Mouse (Mus musculus): ENCODE data around the gene Ppil2.

DNA sequence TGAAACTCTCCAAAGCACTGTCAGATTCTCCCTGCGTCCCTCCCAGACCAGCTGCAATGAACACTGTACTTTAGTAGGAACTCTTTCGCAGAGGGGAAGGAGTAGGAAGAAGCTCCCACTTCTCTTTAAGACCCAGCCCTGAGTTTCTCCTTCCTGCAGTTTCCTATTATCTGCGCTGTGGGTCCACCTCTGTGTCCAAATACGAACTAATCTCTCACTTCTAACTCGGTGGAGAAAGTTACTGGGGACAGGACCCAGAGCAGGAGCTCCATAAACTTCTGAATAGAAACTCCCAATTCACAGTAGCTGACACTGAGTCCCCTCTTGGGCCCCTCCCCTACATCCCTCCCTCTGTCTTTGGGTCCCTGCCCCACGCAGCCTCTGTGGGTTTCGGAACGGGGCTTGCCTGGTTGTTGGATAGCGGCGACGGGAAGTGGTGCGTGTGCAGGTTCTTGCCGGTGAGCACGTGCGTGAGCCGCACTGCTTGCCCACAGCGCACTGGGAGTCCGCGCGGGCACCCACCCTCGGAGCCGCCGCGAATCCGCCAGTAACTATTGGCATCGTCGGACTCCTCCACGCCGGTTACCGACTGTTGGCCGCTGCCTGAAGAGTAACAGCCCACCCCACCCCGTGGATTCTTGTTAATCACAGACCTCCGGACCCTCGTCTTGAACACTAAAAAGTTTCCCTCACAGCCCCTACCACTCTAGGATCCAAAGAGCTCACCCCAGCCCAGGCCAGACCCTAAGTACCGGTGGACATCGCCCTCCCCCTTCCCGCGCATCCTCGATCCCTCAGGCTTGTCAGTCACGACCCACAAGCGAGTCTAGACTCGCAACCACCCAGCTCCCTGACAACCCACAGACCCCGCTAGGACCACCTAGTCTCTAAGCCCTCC lies 20.4 kb upstream of the Ppil2 start:
- TF ChIP-seq POLR2A (IDR thresholded peaks at IDR 0.05; ENCODE audit: borderline replicate concordance, low read depth, low read length) (no peak), CTCF (IDR thresholded peaks at IDR 0.05; ENCODE audit: low read depth, low read length) (no peak)

All from bone marrow macrophage, adult 2 months (primary cell).